Mouse (Mus musculus): ENCODE measurements around the gene Mdm1. TPM values are rescaled to one million over a fixed set of nuclear protein-coding genes. Genes with fewer than 3 reads are reported as not detected.

Mdm1 gene
- polyA plus RNA-seq, 1 experiment from 2014 or later: 20.4 TPM

DNA sequence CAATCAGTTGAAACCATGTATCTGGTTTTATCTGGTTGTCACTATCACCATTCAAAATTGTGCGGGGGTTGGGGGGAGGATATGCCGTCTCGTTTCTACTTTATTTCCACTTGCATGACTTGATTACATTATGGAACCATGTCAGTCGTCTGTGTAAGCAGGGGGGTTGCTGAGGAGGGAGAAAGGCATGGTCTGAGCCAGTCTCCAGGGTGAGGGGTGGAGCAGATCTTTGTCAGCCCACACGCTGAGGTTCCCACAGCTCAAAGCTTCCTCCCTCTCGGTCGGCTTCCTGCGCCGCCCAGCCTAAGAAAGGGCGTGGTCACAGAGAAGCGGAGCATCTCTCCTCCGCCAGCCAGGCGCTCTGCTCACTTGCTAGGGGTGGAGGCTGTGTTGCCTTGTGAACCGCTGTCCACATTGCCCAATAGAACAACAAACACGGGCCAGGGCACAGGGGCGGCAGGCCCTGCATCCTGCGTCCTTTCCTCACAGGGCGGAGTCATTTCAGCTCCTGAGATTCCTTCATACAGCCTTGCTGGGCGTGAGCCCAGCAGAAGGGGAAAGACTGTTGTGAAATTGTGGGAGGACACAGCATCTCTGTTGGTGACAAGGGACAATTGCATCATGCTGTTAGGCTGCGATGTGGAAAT is 38.5 kb upstream of the Mdm1 start:
- H3K36me3 ChIP-seq (ENCODE audit: control insufficient read depth, insufficient read depth, low read length): no peaks in the 10 kb centered on the region
- H3K4me1 ChIP-seq (replicated peaks; ENCODE audit: control insufficient read depth, insufficient read depth, low read length): no peaks in the 10 kb centered on the region
- H3K9me3 ChIP-seq (ENCODE audit: control insufficient read depth, low read length): no peaks in the 10 kb centered on the region
- peak overlapping the region; percentile 61 for H3K4me2 ChIP-seq (ENCODE audit: low read length)
- H3K27me3 ChIP-seq (replicated peaks; ENCODE audit: control insufficient read depth, insufficient read depth, low read length): no peaks in the 10 kb centered on the region
- ATAC-seq (replicated peaks; ENCODE audit: low FRiP score, low TSS enrichment, low read depth): peak; percentile 92
- H3K27ac ChIP-seq (ENCODE audit: low read depth): no peak overlapping the region
- peak; percentile 77 for DNase-seq (ENCODE audit: low spot score)
- H3K4me3 ChIP-seq (ENCODE audit: low read depth, low read length): peak overlapping the region; percentile 33
- WGBS: 2% methylated on average over 20 of the region's 20 CpGs
- peak overlapping the region; percentile 27 for H3K9ac ChIP-seq (ENCODE audit: low read length)

DNA sequence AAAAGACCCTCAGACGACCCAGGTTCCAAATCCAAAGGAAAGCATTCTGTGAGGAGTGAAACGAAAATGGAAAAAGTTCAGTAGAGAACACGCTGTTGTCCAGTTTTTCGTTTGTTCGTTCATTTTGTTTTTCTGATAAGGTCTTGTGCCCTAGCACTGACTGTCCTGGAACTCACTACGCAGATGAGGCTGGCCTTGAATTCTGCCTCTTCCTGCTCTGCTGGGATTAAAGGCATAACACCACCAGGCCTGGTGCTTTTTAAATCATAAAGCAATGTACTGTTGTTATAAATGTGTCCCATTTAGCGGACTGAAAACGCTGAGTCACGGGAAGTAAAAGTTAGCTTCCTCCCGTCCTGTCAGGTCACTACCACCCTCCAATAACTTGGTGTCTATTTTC is 37.7 kb upstream of the Mdm1 start:
- ATAC-seq (replicated peaks; ENCODE audit: low FRiP score, low TSS enrichment, low read depth) (no peak), DNase-seq (ENCODE audit: low spot score) (no peak)
- Histone ChIP-seq H3K36me3 (ENCODE audit: control insufficient read depth, insufficient read depth, low read length) (no peaks in the 10 kb centered on the region), H3K9ac (ENCODE audit: low read length) (no peak overlapping the region), H3K9me3 (ENCODE audit: control insufficient read depth, low read length) (no peaks in the 10 kb centered on the region), H3K4me1 (replicated peaks; ENCODE audit: control insufficient read depth, insufficient read depth, low read length) (no peaks in the 10 kb centered on the region), H3K27me3 (replicated peaks; ENCODE audit: control insufficient read depth, insufficient read depth, low read length) (no peaks in the 10 kb centered on the region), H3K27ac (ENCODE audit: low read depth) (no peak overlapping the region), H3K4me2 (ENCODE audit: low read length) (no peak overlapping the region), H3K4me3 (ENCODE audit: low read depth, low read length) (no peak overlapping the region)
- 78% methylated on average over 10 of the region's 10 CpGs for WGBS

DNA sequence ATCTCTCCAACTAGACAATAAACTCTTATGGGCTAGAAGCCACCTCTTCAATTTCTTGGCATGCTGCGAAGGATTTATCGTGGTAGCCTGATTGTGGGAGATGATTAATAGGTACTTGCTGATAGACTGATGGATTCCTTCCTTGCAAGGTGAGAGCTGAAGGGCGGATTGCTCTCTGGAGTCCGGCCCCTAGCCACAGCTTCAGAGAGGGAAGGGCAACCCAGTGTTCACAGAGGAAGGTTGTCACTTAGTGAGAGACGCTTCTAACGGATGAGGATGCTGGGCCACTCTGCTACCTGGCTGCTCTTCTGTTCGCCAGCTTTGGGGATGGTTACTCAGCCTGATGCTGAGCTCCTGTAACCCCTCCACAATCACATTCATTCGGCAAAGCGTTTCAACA is 34.6 kb upstream of the Mdm1 start:
- Histone ChIP-seq H3K9ac (ENCODE audit: low read length) (no peak overlapping the region), H3K4me2 (ENCODE audit: low read length) (no peak overlapping the region), H3K27ac (ENCODE audit: low read depth) (no peak overlapping the region), H3K36me3 (ENCODE audit: control insufficient read depth, insufficient read depth, low read length) (no peaks in the 10 kb centered on the region), H3K9me3 (ENCODE audit: control insufficient read depth, low read length) (no peaks in the 10 kb centered on the region), H3K27me3 (replicated peaks; ENCODE audit: control insufficient read depth, insufficient read depth, low read length) (no peaks in the 10 kb centered on the region), H3K4me1 (replicated peaks; ENCODE audit: control insufficient read depth, insufficient read depth, low read length) (peaks cover 8% of the 10 kb centered on the region; the same call in 1 of the 2 replicates), H3K4me3 (ENCODE audit: low read depth, low read length) (no peak overlapping the region)
- WGBS: 65% methylated on average over 9 of the region's 9 CpGs
- no peak for ATAC-seq (replicated peaks; ENCODE audit: low FRiP score, low TSS enrichment, low read depth)
- DNase-seq (ENCODE audit: low spot score): no peak

DNA sequence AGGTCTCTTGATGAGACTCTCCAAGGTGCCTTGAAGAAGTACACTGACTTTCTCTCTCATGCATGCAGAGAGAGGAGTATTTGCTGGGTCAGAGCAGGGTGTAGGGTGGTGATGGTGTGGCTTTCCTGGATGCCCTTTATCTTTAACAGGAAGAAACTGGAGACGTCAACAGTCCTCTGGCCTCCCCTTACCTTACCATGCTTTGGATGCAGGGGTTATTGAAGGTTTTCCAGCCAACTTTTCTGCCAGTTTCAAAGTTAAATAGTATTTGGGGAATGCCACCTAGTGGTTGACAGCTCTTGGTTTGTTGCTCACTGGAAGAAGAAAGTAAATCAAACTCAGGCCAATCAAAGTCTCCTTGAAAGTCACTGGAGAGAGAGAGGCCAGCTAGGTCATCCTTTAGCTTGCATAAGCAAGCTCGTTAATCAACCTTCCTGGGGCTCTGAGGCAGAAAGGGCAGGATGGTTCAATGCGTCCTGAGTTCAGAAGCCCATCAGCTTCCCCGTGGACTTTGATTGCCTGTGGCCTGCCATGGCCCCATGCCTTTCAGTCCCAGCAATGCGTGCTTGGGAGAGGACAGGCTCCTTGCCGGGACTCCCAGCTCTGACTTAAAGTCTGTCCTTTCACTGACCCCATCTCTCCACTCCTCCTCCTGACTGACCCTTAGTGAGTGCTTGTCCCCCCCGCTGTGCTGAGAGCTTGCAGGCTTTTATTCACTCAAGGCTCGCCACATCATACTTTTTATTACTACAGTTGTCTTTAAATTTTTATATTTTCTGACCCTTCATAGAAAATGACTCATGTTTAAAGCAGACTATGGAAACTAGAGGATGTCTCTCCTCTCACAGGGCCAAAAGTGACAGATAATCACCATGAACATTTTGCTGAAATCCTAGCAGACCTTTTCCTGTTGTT is 31.3 kb upstream of the Mdm1 start:
- Histone ChIP-seq H3K9ac (ENCODE audit: low read length) (no peak overlapping the region), H3K27me3 (replicated peaks; ENCODE audit: control insufficient read depth, insufficient read depth, low read length) (no peaks in the 10 kb centered on the region), H3K27ac (ENCODE audit: low read depth) (peak overlapping the region; percentile 29; the same call in 1 of the 2 replicates), H3K9me3 (ENCODE audit: control insufficient read depth, low read length) (no peaks in the 10 kb centered on the region), H3K4me3 (ENCODE audit: low read depth, low read length) (no peak overlapping the region), H3K4me2 (ENCODE audit: low read length) (no peak overlapping the region), H3K4me1 (replicated peaks; ENCODE audit: control insufficient read depth, insufficient read depth, low read length) (peaks cover 8% of the 10 kb centered on the region; the same call in 1 of the 2 replicates), H3K36me3 (ENCODE audit: control insufficient read depth, insufficient read depth, low read length) (no peaks in the 10 kb centered on the region)
- peak; percentile 47; the same call in 1 of the 2 replicates for ATAC-seq (replicated peaks; ENCODE audit: low FRiP score, low TSS enrichment, low read depth)
- 22% methylated on average over 8 of the region's 8 CpGs for WGBS
- DNase-seq (ENCODE audit: low spot score): no peak

DNA sequence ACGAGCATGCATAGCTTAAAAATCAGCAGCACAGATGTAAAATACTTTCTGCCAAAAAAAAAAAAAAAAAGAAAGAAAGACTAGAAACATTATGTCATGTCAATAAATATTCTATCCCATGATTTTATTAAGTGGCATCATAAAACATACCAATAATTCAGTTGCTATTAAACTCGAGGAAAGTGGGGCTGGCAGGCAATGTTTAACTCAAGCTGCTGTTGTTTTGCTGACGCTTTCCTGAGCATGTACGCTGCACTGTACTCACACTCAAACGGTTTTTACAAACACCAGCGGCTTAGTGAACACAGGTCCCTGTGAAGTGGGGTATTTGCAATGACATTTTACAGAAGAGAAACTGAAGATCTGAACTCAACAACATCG is 30.7 kb upstream of the Mdm1 start:
- no peak for DNase-seq (ENCODE audit: low spot score)
- 41% methylated on average over 7 of the region's 7 CpGs for WGBS

DNA sequence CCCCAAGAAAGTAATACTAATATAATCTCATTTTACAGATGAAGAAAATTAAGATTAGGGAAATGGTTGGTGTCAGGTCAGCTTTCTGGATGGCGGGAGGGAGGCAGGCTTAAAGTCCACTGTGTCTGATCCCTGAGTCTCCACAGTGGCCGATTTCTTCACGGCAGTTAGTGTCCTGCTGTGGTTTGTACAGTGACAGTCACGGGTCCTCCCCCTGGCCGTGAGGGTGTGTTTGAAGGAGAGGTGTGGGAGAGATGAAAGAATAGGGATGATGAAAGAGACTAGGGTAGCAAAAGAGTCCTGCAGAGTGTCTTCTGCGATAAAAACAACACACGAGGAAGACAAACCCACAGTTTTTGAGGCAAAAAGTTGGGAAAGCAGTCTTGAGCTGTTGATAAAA is 30.0 kb upstream of the Mdm1 start:
- H3K9ac ChIP-seq (ENCODE audit: low read length): no peak overlapping the region
- no peak overlapping the region for H3K27ac ChIP-seq (ENCODE audit: low read depth)
- H3K9me3 ChIP-seq (ENCODE audit: control insufficient read depth, low read length): no peaks in the 10 kb centered on the region
- H3K4me3 ChIP-seq (ENCODE audit: low read depth, low read length): no peak overlapping the region
- no peaks in the 10 kb centered on the region for H3K36me3 ChIP-seq (ENCODE audit: control insufficient read depth, insufficient read depth, low read length)
- WGBS: 37% methylated on average over 7 of the region's 7 CpGs
- no peaks in the 10 kb centered on the region for H3K27me3 ChIP-seq (replicated peaks; ENCODE audit: control insufficient read depth, insufficient read depth, low read length)
- no peak overlapping the region for H3K4me2 ChIP-seq (ENCODE audit: low read length)
- no peak for DNase-seq (ENCODE audit: low spot score)
- ATAC-seq (replicated peaks; ENCODE audit: low FRiP score, low TSS enrichment, low read depth): no peak
- peaks cover 8% of the 10 kb centered on the region; the same call in 1 of the 2 replicates for H3K4me1 ChIP-seq (replicated peaks; ENCODE audit: control insufficient read depth, insufficient read depth, low read length)

More for the DNA sequence above, 30.7 kb upstream of the Mdm1 start:
- Histone ChIP-seq H3K27ac (ENCODE audit: low read depth) (no peak overlapping the region), H3K36me3 (ENCODE audit: control insufficient read depth, insufficient read depth, low read length) (no peaks in the 10 kb centered on the region), H3K4me2 (ENCODE audit: low read length) (no peak overlapping the region), H3K27me3 (replicated peaks; ENCODE audit: control insufficient read depth, insufficient read depth, low read length) (no peaks in the 10 kb centered on the region), H3K9me3 (ENCODE audit: control insufficient read depth, low read length) (no peaks in the 10 kb centered on the region), H3K4me1 (replicated peaks; ENCODE audit: control insufficient read depth, insufficient read depth, low read length) (peaks cover 8% of the 10 kb centered on the region; the same call in 1 of the 2 replicates), H3K4me3 (ENCODE audit: low read depth, low read length) (no peak overlapping the region), H3K9ac (ENCODE audit: low read length) (no peak overlapping the region)
- ATAC-seq (replicated peaks; ENCODE audit: low FRiP score, low TSS enrichment, low read depth): no peak

DNA sequence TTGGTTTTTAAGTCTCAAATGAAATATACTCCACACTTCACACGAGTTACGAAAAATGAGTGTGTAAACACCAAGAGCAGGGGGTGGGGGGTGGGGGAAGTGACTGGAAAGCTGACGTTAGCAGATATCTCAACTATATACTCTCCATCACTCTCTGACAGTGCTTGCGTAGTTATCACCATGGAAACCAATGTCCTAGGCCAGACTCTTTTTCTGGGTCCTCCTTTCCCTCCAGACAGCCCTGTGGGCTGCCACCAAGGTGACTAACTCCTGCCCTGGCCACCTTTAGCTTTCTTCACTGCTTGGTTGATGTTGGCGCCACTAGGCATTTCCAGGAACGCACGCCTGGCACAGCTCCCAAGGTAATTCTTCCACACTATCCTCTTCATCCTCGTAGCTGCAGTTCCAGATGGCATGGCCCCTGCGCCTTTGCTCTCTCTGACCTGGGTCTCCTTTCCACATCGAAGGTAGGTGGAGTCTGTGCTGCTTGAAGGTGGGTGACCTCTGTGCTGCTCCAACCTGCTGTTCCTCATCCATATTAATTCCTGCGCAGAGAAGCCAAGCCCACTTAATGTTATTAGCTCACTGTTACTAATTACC is 29.2 kb upstream of the Mdm1 start:
- 58% methylated on average over 11 of the region's 11 CpGs for WGBS
- Histone ChIP-seq H3K4me2 (ENCODE audit: low read length) (no peak overlapping the region), H3K4me3 (ENCODE audit: low read depth, low read length) (no peak overlapping the region), H3K27me3 (replicated peaks; ENCODE audit: control insufficient read depth, insufficient read depth, low read length) (no peaks in the 10 kb centered on the region), H3K36me3 (ENCODE audit: control insufficient read depth, insufficient read depth, low read length) (no peaks in the 10 kb centered on the region), H3K4me1 (replicated peaks; ENCODE audit: control insufficient read depth, insufficient read depth, low read length) (peaks cover 8% of the 10 kb centered on the region; the same call in 1 of the 2 replicates), H3K9me3 (ENCODE audit: control insufficient read depth, low read length) (no peaks in the 10 kb centered on the region), H3K9ac (ENCODE audit: low read length) (no peak overlapping the region), H3K27ac (ENCODE audit: low read depth) (no peak overlapping the region)
- ATAC-seq (replicated peaks; ENCODE audit: low FRiP score, low TSS enrichment, low read depth) (no peak), DNase-seq (ENCODE audit: low spot score) (no peak)

DNA sequence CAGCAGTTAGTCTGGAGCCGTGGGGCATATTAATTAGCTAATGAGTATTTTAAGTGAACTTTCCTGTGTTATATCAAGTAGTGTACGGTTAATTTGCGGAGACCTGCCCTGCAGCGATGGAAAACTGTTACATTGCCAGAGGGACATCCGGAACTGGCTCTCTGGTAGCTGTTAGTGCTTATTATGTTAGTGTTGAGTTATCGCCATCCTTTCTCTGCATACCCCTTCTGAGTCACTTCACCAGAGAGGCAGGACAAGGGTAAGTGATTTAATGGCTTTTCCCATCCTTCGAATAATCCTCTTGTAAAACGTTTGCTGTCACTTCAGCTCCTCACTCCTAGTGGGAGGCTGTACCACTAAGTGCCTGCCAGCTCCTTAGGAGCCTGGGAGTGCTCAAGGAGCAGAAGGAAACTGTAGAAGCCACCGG is 28.3 kb upstream of the Mdm1 start:
- WGBS: 46% methylated on average over 9 of the region's 9 CpGs
- H3K4me3 ChIP-seq (ENCODE audit: low read depth, low read length): no peak overlapping the region
- H3K4me2 ChIP-seq (ENCODE audit: low read length): no peak overlapping the region

More for the DNA sequence above, 28.3 kb upstream of the Mdm1 start:
- ATAC-seq (replicated peaks; ENCODE audit: low FRiP score, low TSS enrichment, low read depth) (no peak), DNase-seq (ENCODE audit: low spot score) (no peak)
- Histone ChIP-seq H3K9me3 (ENCODE audit: control insufficient read depth, low read length) (no peaks in the 10 kb centered on the region), H3K9ac (ENCODE audit: low read length) (no peak overlapping the region), H3K27ac (ENCODE audit: low read depth) (no peak overlapping the region), H3K4me1 (replicated peaks; ENCODE audit: control insufficient read depth, insufficient read depth, low read length) (peaks cover 8% of the 10 kb centered on the region; the same call in 1 of the 2 replicates), H3K27me3 (replicated peaks; ENCODE audit: control insufficient read depth, insufficient read depth, low read length) (no peaks in the 10 kb centered on the region), H3K36me3 (ENCODE audit: control insufficient read depth, insufficient read depth, low read length) (no peaks in the 10 kb centered on the region)

Data from intestine, embryonic 14.5 days (tissue).